Mouse (Mus musculus) spleen, adult 2 months (tissue): ENCODE results near the gene Guca1b.

Experiments
- CTCF ChIP-seq: fragments of 200-500 bp; IDR thresholded peaks from 2 replicates; pipeline ENCODE4 v1.5.1; 2011; ENCODE audit warnings: mild to moderate bottlenecking, inconsistent platforms; ENCODE audit not compliant: insufficient read depth, insufficient read length, insufficient replicate concordance; ENCODE audit errors: extremely low read depth
- POLR2A ChIP-seq: fragments of 200-500 bp; IDR thresholded peaks from 2 replicates; pipeline ENCODE4 v1.6.1; 2011; ENCODE audit warnings: low read depth, low read length, inconsistent platforms

- TF ChIP-seq CTCF (no peak), POLR2A (no peak)
Observed at GRCm38 (mm10) chr17:47394223-47394869, 9.2 kb downstream of the Guca1b start.
